Mouse (Mus musculus): ENCODE measurements around the gene Mrpl52. TPM values are rescaled to one million over a fixed set of nuclear protein-coding genes. Genes with fewer than 3 reads are reported as not detected.
A peak's percentile ranks its signal among the peaks of the same experiment; 100 is the strongest.

Gene Mrpl52
- 100 to 1,000 TPM; 315 to 319 TPM for polyA plus RNA-seq (2017; shearing (Covaris generic))

- peak; percentile 83 for ATAC-seq
Measured at GRCm38 (mm10) chr14:54426689-54427398, at the start of gene Mrpl52. Mrpl52 (plus strand) TSS chr14:54426909.

- ATAC-seq = no peak
Measured at GRCm38 (mm10) chr14:54377166-54377565, 49.5 kb upstream of the Mrpl52 start.

DNA sequence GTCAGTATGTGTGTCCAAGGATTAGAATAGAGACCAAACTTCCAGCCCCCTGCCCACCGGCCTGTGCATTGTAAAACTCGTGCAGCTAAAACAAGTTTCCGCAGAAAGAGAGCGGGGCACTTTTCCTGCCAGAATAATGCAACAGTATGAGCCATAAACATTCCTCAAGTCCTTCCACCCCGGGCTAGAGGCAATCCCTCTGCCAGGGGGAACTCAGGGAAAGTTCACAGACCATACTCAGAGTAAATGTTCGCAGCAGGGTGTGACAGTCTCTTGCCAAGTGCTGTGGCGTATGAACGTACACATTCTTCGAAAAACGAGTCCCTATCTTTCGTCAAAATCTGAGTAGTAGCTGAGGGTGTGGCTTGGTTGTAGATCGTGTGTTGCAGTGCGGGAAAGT, 47.1 kb upstream of the Mrpl52 start:
- no peak for ATAC-seq

DNA sequence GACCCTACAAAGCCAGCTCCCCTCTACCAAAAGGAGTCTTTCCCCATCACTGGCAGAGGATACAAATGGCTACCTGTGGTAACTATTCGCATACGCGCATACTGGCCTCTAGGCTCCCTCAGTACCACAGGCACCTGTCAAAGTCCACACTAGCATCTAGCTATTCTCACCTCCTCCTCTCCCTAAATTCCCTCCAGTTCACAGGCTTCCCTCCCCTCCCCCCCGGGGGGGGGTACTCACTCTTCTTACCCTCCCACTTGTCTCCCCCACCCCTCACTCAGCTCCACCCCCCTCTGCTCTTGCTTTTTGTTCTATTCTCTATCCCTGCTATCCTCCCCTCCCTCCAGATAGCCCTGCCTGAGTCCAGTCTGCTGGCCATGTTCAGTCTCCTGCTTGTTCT, 46.1 kb upstream of the Mrpl52 start:
- ATAC-seq = no peak

DNA sequence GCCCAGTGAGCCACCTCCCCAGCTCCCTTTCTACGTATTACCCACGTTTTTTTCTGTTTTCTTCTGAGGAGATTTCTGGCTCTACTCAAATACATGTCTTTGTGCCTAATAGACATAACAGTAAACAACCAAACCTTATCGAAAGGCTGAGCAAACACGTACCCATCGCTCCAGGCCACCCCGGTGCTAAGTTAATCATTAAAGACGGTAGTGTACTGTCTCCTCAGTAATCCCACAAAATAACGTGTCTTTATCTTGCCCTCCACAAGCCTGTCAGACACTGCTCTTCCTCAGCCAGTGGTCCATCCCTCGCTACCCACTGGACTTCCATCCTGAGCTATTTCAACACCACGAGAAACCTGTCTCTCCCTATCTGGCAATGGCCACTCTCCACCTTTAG, 44.9 kb upstream of the Mrpl52 start:
- ATAC-seq = no peak

- no peak for ATAC-seq
Measured at GRCm38 (mm10) chr14:54382641-54383040, 44.1 kb upstream of the Mrpl52 start.

- ATAC-seq = no peak
Measured at GRCm38 (mm10) chr14:54383355-54383771, 43.3 kb upstream of the Mrpl52 start.

DNA sequence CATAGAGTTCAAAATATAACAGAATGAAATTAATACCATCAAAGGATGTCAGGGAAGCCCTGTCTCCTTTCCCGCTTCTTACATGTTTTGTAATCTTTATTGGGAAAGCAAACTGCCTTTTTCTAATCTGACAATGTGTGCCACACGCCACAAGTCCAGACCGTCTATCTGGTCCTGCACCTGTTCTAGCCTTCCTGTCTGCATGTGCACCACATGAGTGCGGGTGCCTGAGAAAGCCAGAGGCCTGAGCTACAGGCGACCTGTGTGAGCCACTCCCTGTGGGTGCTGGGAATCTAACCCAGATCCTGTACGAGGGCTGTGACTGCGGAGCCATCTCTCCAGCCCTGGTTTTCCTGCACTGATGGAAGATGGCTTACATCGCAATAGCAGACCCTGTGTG, 42.3 kb upstream of the Mrpl52 start:
- ATAC-seq = no peak

DNA sequence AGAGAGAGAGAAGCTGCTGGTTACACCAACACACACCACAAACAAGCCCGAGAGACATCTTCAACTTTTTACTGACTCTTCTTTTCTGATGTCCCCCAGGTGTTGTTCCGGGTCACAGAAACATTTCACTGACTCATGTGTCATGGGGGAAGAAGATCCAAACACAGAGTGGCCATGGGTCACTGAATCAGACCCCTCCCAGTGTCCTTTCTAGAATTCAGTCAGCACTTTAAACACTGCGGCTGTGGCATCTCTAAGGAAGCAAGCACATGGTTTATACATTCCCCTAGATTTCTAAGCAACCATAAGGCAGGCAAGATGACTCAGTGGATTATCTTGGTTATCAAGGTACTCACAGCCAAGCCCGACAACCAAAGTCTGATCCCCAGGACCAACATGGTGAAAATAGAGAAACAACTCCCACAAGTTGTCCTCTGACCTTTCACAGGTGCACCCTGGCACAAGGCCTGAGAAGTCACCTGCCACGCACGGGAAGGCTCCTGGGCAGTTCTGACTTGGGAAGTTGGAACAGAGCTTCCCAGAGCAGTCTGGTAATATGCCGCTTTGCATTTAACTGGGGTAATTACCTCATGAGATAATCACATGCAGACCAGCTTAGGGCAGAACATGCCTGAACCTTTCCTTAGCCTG, 40.6 kb upstream of the Mrpl52 start:
- no peak for ATAC-seq

DNA sequence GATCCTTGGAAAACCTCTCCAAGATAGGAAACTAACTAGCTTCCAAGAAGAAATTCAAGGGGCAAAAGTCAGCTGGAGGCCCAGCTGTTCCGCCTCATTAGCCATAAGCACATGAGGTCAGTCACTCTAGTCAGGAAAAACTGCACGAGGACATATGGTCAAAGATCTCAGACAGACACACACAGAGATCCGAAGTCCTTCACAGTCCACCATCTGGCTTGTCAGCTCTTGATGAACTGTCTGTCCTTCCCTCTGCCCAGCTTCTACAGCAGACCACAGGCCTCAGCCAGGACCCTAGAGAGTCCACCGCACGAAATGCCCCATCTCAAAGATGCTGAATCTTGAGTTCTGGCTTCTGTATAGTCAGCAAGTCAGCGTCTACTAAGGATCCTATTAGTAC, 39.2 kb upstream of the Mrpl52 start:
- ATAC-seq = no peak

- ATAC-seq = no peak
Measured at GRCm38 (mm10) chr14:54390843-54391242, 35.9 kb upstream of the Mrpl52 start.

- ATAC-seq = no peak
Measured at GRCm38 (mm10) chr14:54393794-54394193, 32.9 kb upstream of the Mrpl52 start.

DNA sequence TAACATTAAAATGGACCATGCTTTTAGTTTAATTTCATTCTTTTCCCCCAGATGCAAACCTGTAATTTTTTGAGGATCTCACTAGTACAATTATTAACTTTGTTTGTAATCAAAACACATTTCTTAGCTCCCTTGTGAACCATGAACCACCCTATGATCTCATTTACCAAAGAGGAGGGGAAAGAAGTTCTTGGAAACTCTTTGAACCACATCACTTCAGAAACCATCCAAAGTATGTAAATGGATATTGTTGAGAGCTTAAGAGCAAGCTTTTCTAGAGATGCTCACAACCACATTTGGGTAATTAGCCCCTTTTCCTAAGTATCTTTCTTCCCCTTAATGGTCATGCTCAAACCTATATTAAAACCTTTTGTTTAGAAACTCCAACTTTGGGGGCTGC, 32.4 kb upstream of the Mrpl52 start:
- no peak for ATAC-seq

GRCm38 (mm10) chr14:54396685-54397084, 30.0 kb upstream of the Mrpl52 start:
- no peak for ATAC-seq

- ATAC-seq = peak; percentile 38
Measured at GRCm38 (mm10) chr14:54397872-54398527, 28.7 kb upstream of the Mrpl52 start.

DNA sequence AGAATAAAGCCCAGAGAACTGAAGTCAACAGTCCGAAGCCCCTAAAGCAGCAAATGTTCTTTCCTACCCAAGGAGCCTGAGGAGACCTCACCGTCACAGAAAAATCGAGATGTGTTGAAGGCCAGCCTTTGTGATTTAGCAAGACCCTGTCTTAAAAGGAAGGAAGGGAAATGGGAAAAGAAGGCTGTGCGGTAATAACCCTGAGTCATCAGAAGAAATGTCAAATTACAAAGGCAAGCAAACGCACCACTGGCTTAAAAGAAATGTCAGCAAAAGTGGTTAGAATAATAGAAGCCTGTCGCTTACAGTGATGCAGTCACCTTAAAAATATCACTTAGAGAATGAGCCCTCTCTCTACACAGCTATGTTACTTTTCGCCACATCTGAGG, 28.2 kb upstream of the Mrpl52 start:
- peak; percentile 35 for ATAC-seq

DNA sequence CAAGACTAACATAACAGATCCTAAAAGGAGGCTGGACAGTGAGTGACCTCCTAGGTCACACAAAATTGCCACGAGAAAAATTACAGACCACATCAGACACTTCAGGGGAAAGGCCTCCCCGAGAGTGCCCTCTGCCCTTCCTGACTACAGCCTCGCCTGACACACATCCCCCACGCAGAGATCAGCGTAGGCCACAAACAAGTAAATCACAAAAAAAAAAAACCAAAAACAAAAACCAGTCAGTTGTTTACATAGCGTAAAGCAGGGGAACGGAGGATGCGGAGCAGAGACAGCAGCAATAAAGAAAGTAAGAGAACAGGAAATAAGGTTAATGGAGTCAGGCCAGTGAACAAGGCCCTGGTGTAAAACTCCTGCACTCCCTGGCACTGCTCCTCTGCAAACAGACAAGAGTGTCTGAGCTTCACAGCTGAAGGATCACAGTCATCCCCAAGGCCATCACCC, 27.8 kb upstream of the Mrpl52 start:
- peak; percentile 83 for ATAC-seq

GRCm38 (mm10) chr14:54401723-54402122, 25.0 kb upstream of the Mrpl52 start:
- ATAC-seq = no peak

- ATAC-seq = no peak
Measured at GRCm38 (mm10) chr14:54408336-54409056, 18.2 kb upstream of the Mrpl52 start.

DNA sequence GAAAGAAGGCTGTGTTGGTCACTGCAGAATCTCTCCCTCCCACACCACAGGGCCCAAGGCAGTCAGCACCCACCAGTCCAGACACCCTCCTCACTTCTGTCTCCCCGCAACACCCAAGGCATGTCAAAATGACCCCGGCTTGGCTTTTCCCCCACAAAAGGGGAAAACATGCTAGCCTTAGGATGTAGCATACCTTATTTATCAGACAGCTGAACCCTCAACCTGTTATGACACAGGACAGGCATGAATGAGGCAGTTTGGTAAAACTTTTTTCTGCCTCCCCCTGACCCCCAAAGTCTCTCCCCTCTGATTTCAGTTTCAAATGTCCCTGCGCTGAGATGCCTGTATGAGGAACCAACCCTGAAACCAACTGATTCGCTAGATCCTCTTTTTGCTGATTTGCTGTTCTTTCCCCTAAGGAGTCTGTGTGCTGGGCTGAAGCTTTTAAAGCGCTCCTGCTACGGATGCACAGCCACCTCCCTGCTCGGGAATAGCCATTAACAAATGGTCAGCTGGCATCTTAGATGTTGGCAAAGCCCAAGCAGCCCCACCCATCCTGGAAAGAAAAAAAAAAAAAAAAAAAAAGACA, 17.6 kb upstream of the Mrpl52 start:
- ATAC-seq = no peak

DNA sequence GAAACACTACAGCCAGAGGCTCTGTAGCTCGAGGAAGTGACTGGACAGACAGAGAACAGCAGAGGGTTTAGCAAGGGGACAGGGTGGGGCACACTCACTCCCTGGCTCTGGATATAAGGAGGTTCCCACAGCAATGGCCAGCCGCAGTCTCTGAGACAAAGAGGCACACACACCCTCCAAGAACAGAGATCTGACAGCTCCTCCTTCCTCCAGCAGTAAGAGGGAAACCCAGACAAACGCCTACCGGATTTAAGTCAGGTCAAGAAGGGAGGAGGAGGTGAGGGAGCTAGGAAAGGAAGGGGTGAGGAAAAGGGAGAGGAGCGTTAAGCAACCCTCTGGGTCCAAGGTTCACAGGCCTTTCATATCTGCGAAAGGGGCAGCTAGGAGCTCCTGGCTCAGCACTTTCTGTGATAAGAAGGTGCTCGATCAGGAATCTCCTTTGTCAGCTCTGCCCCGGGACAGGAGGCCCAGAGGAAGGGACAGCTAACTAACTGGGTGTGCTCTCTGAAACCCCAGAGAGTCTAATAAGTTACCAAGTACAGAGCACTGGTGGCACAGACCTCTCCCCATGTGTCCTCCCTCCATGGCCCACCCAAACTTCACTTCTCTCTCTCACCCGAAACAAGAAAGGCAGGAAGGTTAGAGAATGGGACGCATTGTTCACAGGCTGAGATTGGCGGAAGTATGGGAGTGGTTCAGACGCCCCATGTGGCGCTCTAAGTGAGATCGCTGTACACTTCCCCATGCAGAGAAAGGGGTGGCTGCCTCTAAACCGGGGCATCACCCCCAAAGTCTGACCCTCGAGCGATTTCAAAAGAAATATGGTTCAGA, 16.5 kb upstream of the Mrpl52 start:
- ATAC-seq = no peak

Measured in activated CD4-positive, CD25-positive, alpha-beta regulatory T cell, adult 4 months (primary cell).